Mouse (Mus musculus) megakaryocyte progenitor cell, adult 5-6 weeks (primary cell): ENCODE results near the gene Mxd3. TPM values are rescaled to one million over a fixed set of nuclear protein-coding genes. Genes with fewer than 3 reads are reported as not detected.

ENCODE experiments used
- ATAC-seq: replicated peaks from 2 replicates; pipeline ENCODE4 v1.8.0; 2016; ENCODE audit warnings: mild to moderate bottlenecking, moderate TSS enrichment, inconsistent platforms; ENCODE audit not compliant: poor library complexity
- total RNA-seq, 2 experiments: library from RNA; stranded (forward) in 1 of 2; stranded (reverse) in 1 of 2; fragments of 157-497, 149-512 nt in 1 of 2; fragments of 200-1000 nt in 1 of 2; gene quantifications; 2 replicates each; pipeline versions ENCODE4 v1.2.3 to v1.2.4; 2015 to 2017

Gene Mxd3
- total RNA-seq (2015) (4.7 and 6.9 TPM in 2 replicates), total RNA-seq (2017) (4.7 and 16.3 TPM in 2 replicates)

GRCm38 (mm10) chr13:55329683-55330566 is at the start of gene Mxd3:
Gene Mxd3 (minus strand): TSS chr13:55329823.
- ATAC-seq = peak; percentile 58

GRCm38 (mm10) chr13:55378907-55379580 is 49.4 kb upstream of the Mxd3 start:
- no peak for ATAC-seq

- ATAC-seq = no peak
These were observed 46.3 kb upstream of the Mxd3 start for GRCm38 (mm10) chr13:55375877-55376276.

GRCm38 (mm10) chr13:55374206-55374924 is 44.7 kb upstream of the Mxd3 start:
- no peak for ATAC-seq

GRCm38 (mm10) chr13:55371740-55372139 is 42.1 kb upstream of the Mxd3 start:
- ATAC-seq = no peak

- ATAC-seq = no peak
These were observed 41.5 kb upstream of the Mxd3 start for GRCm38 (mm10) chr13:55371007-55371681.

- no peak for ATAC-seq
These were observed 40.6 kb upstream of the Mxd3 start for GRCm38 (mm10) chr13:55370234-55370633.

GRCm38 (mm10) chr13:55369531-55370114 is 40.0 kb upstream of the Mxd3 start, which contains the start of gene Rgs14:
Gene Rgs14 (plus strand): TSS chr13:55369732.
- ATAC-seq = peak; percentile 89

- ATAC-seq = no peak
These were observed 38.8 kb upstream of the Mxd3 start for GRCm38 (mm10) chr13:55368401-55368800.

GRCm38 (mm10) chr13:55362453-55363060 is 32.9 kb upstream of the Mxd3 start, which contains the start of gene Lman2:
Gene Lman2 (minus strand): TSS chr13:55362783.
- peak; percentile 97 for ATAC-seq

GRCm38 (mm10) chr13:55361974-55362452 is 32.4 kb upstream of the Mxd3 start:
- peak; percentile 14 for ATAC-seq

- no peak for ATAC-seq
These were observed 31.5 kb upstream of the Mxd3 start for GRCm38 (mm10) chr13:55361145-55361544.

GRCm38 (mm10) chr13:55346745-55347144 is 17.1 kb upstream of the Mxd3 start:
- no peak for ATAC-seq

- no peak for ATAC-seq
These were observed 14.7 kb upstream of the Mxd3 start for GRCm38 (mm10) chr13:55344286-55344685.

GRCm38 (mm10) chr13:55342469-55342868 is 12.8 kb upstream of the Mxd3 start:
- ATAC-seq = no peak

GRCm38 (mm10) chr13:55339259-55339658 is 9.6 kb upstream of the Mxd3 start:
- ATAC-seq = peak; percentile 46

GRCm38 (mm10) chr13:55338131-55339054 is 8.8 kb upstream of the Mxd3 start:
- ATAC-seq = no peak

GRCm38 (mm10) chr13:55337341-55337975 is 7.8 kb upstream of the Mxd3 start:
- ATAC-seq = no peak
